Mouse (Mus musculus) limb, embryonic 12.5 days (tissue): ENCODE measurements around the gene Gabpb1. TPM values are rescaled to one million over a fixed set of nuclear protein-coding genes. Genes with fewer than 3 reads are reported as not detected.
A peak's percentile ranks its signal among the peaks of the same experiment; 100 is the strongest.

Experiments used
- ATAC-seq: fragments of 200-750 bp; cut with Nextera tagmentation; 2 replicates; pipeline ENCODE4 v1.8.0; 2017; ENCODE audit warnings: low read depth, moderate TSS enrichment; ENCODE audit not compliant: insufficient number of reproducible peaks, insufficient read depth, low FRiP score, low TSS enrichment
- H3K27ac ChIP-seq: fragments of 300-500 bp; sonication (generic); 2 replicates; pipeline ENCODE4 v1.5.1; 2016; ENCODE audit warnings: mild to moderate bottlenecking, moderate library complexity
- H3K27me3 ChIP-seq: fragments of 300-500 bp; sonication (generic); 2 replicates; pipeline ENCODE4 v1.6.1; 2016; ENCODE audit warnings: mild to moderate bottlenecking, moderate library complexity
- H3K36me3 ChIP-seq: fragments of 300-500 bp; sonication (generic); 2 replicates; pipeline ENCODE4 v1.6.1; 2016; ENCODE audit warnings: mild to moderate bottlenecking, moderate library complexity
- H3K4me1 ChIP-seq: fragments of 300-500 bp; sonication (generic); replicated peaks from 2 replicates; pipeline ENCODE4 v1.6.1; 2016
- H3K4me2 ChIP-seq: fragments of 300-500 bp; sonication (generic); 2 replicates; pipeline ENCODE4 v1.6.1; 2016; ENCODE audit warnings: mild to moderate bottlenecking, moderate library complexity
- H3K4me3 ChIP-seq: fragments of 300-500 bp; sonication (generic); replicated peaks from 2 replicates; pipeline ENCODE4 v1.5.1; 2016; ENCODE audit warnings: mild to moderate bottlenecking
- H3K9ac ChIP-seq: fragments of 300-500 bp; sonication (generic); replicated peaks from 2 replicates; pipeline ENCODE4 v1.6.1; 2016; ENCODE audit warnings: mild to moderate bottlenecking, moderate library complexity
- H3K9me3 ChIP-seq: fragments of 300-500 bp; sonication (generic); 2 replicates; pipeline ENCODE4 v1.6.1; 2016; ENCODE audit warnings: mild to moderate bottlenecking, moderate library complexity
- WGBS: fragments of 180-500 bp; shearing (Covaris S2); methylation state at CpG from one replicate; pipeline ENCODE4 v1.1.7; 2016; 5-methylcytosine and 5-hydroxymethylcytosine counted together
- polyA plus RNA-seq: library from polyadenylated mRNA; unstranded; fragments of >200 nt; fragmentation: Nextera tagmentation; extraction: Ambion mirVana; gene quantifications from 2 replicates; pipeline ENCODE4 v1.2.1, GENCODE M21; 2016

Gene Gabpb1
- 89.2 and 91.2 TPM in 2 replicates for polyA plus RNA-seq

DNA sequence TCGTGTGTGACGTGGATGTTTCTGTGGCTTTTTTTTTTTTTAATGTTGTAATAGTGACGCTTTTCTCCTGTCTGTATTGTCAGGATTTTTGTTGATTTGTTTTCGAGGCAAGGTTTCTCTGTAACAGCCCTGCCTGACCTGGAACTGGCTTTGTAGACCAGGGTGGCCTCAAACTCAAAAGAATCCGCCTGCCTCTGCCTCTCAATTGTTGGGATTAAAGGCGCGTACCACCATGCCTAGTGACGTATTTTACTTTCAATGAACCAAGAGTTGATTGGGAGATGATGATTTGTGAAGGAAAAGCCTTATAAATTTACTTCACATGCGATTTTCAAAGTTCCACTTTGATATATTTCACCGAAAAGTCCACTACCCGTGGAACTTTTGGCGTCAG is at the start of gene Gabpb1:
Gabpb1 (minus strand) TSS at position 216 of the 394 bp plus-strand sequence.
- WGBS: 27% methylated on average over 12 of the region's 12 CpGs
- Histone ChIP-seq H3K4me1 (peaks cover 21% of the 10 kb centered on the region), H3K36me3 (peaks cover 28% of the 10 kb centered on the region), H3K4me2 (peak within 1 kb of the TSS; percentile 76), H3K9ac (peak within 1 kb of the TSS; percentile 99), H3K27me3 (no peaks in the 10 kb centered on the region), H3K9me3 (peaks cover 5% of the 10 kb centered on the region; the same call in 1 of the 2 replicates), H3K27ac (peak within 1 kb of the TSS; percentile 100), H3K4me3 (peak within 1 kb of the TSS; percentile 98)
- ATAC-seq: no peak

DNA sequence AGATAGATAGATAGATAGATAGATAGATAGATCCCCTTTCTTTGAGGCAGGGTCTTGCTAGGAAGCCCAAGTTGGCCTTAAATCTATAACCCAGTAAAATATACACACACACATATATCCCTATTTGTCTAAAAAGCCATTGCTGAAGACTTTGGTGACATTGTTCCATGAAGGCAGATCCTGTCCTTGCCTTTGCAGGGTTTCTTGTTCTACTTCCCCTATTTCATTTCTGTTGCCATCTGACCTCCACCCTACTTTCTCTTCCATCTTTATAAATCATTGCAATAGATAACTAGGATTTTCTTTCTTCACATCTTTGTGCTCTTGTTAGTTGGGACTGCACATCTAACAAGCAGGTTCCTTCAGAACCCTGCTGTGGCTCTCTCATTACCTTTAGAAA is 36.8 kb upstream of the Gabpb1 start:
- Histone ChIP-seq H3K4me3 (no peak overlapping the region), H3K36me3 (peaks cover 7% of the 10 kb centered on the region; the same call in 1 of the 2 replicates), H3K9ac (no peak overlapping the region), H3K27ac (no peak overlapping the region), H3K4me2 (no peak overlapping the region), H3K4me1 (peaks cover 8% of the 10 kb centered on the region; the same call in 1 of the 2 replicates), H3K27me3 (no peaks in the 10 kb centered on the region), H3K9me3 (no peaks in the 10 kb centered on the region)
- no peak for ATAC-seq

DNA sequence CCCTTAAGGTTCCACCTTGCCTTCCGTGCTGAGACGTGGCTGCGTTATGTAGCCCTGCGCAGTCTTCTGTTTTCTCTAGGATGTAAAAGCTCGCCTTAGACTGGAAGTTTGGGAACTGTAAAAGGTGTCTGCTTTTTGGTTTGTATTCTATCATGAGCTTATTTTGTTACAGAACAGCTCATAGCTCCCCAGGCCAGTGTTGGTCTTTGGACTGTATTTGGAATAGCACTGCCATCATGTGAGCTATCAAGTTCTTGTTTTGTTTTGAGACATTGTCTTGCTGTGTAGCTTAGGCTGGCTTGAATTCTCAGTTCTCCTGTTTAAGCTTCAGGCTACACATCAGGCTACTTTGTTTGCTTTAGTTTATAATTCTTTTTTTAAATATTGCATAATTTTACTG is 36.4 kb upstream of the Gabpb1 start:
- peaks cover 4% of the 10 kb centered on the region; the same call in 1 of the 2 replicates for H3K36me3 ChIP-seq
- WGBS: 96% methylated on average over 5 of the region's 5 CpGs
- no peak overlapping the region for H3K4me2 ChIP-seq
- no peak for ATAC-seq
- no peaks in the 10 kb centered on the region for H3K9me3 ChIP-seq
- no peak overlapping the region for H3K9ac ChIP-seq
- H3K4me1 ChIP-seq: peaks cover 11% of the 10 kb centered on the region; the same call in 1 of the 2 replicates
- H3K27me3 ChIP-seq: no peaks in the 10 kb centered on the region
- no peak overlapping the region for H3K4me3 ChIP-seq
- H3K27ac ChIP-seq: no peak overlapping the region

DNA sequence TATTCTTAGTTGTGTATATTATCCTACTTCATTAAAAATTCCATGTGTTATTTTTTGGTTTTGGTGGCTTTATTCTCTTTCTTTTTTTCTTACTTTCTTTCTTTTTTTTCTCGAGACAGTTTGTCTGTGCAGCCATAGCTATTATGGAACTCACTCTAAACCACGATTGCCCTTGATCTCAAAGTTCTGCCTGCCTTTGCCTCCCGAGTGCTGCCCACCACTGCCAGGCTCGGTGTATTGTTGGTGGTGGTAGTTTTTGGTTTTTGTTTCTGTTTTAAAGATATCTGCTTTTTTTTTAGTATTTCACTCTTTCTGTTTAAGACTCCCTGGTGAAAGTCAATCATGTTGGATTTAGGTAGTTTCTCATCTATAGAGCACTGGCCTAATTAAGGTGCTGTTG is 32.2 kb upstream of the Gabpb1 start:
- 89% methylated on average over 4 of the region's 4 CpGs for WGBS
- no peak overlapping the region for H3K27ac ChIP-seq
- H3K9me3 ChIP-seq: no peaks in the 10 kb centered on the region
- peak overlapping the region; percentile 63 for H3K4me2 ChIP-seq
- H3K27me3 ChIP-seq: no peaks in the 10 kb centered on the region
- no peak for ATAC-seq
- peaks cover 4% of the 10 kb centered on the region; the same call in 1 of the 2 replicates for H3K36me3 ChIP-seq
- no peak overlapping the region for H3K9ac ChIP-seq
- peaks cover 11% of the 10 kb centered on the region; the same call in 1 of the 2 replicates for H3K4me1 ChIP-seq
- H3K4me3 ChIP-seq: peak overlapping the region; percentile 89; the same call in 1 of the 2 replicates

DNA sequence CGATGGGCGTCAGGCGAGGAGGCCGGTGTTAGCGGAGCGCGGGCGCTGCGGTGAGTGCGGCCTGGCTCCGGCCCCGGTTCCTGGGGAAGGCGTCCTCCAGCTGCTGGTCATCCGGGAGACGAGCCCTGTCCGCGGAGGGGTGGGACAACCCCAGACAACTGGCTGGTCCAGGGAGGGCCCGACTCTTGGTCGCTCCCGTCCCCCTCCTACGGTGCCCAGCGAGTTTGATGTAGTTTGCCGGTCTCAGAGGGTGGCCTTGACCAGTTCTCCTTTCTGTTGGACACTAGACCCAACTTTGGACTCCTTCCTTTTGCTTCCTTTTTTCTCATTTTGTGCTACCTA is 31.3 kb upstream of the Gabpb1 start:
- peak overlapping the region; percentile 83 for H3K27ac ChIP-seq
- ATAC-seq: peak; percentile 85
- H3K27me3 ChIP-seq: no peaks in the 10 kb centered on the region
- H3K9ac ChIP-seq: peak overlapping the region; percentile 89
- peaks cover 11% of the 10 kb centered on the region; the same call in 1 of the 2 replicates for H3K4me1 ChIP-seq
- H3K36me3 ChIP-seq: peaks cover 1% of the 10 kb centered on the region; the same call in 1 of the 2 replicates
- WGBS: 0% methylated on average over 22 of the region's 23 CpGs
- peak overlapping the region; percentile 63 for H3K4me2 ChIP-seq
- H3K9me3 ChIP-seq: no peaks in the 10 kb centered on the region
- peak overlapping the region; percentile 89 for H3K4me3 ChIP-seq

DNA sequence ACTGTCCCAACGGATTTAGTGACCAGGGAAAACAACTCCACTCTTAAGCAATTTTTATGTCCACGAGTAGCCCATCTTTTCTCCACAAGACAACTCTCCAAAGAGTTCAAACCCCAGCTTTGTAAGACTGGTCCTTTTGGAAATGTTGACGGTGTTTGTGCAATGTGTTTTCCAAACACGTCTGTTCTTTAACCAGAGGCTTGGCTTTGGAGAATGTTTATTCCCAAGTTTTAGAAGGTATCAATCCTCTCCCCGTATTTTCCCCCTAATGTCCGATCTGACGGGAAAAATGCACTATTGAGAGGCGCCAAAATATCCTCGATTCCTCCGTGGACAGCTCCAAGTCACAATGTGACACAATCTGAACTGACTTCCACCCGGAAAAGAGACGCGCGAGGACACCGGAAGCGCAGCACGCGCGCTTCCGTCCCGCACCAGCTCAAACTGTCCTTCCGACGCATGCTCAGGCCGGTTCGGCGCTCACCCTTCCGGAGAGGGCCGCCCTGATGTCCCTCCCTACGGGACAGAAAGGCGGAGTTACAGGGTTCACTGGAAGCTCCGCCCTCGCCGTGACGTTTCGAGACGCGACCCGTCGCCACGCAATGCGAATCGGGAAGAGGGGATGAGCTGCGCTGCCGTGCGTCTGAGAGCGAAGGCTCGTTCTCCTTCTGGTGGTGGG is 30.8 kb upstream of the Gabpb1 start, which contains the start of gene Usp8:
Usp8 (plus strand) TSS at position 570 of the 679 bp plus-strand sequence.
- H3K9ac ChIP-seq: peak within 1 kb of the TSS; percentile 89
- no peaks in the 10 kb centered on the region for H3K9me3 ChIP-seq
- H3K36me3 ChIP-seq: no peaks in the 10 kb centered on the region
- peak; percentile 98 for ATAC-seq
- H3K27ac ChIP-seq: peak within 1 kb of the TSS; percentile 83
- peaks cover 11% of the 10 kb centered on the region; the same call in 1 of the 2 replicates for H3K4me1 ChIP-seq
- H3K4me2 ChIP-seq: peak within 1 kb of the TSS; percentile 63
- WGBS: 3% methylated on average over 47 of the region's 47 CpGs
- H3K27me3 ChIP-seq: no peaks in the 10 kb centered on the region
- peak within 1 kb of the TSS; percentile 89 for H3K4me3 ChIP-seq

DNA sequence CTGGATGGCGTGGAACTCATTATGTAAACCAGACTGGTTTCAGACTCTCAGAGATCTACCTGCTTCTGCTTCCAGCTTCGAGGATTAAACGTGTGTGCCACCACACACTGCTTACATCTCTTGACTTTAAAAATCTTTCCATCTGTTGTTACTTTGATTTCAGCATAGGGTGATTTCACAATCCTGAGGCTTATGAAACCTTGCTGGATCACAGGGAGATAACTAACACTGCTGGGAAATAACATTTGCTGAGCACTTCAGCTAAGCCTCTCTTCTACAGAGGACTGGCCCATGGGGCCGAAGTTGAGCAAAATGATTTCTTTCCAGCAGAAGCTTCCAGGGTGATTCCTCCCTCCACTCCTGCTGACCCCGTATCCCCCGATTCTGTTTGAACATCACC is 19.1 kb upstream of the Gabpb1 start:
- no peak overlapping the region for H3K4me3 ChIP-seq
- no peaks in the 10 kb centered on the region for H3K36me3 ChIP-seq
- no peak overlapping the region for H3K9ac ChIP-seq
- H3K4me2 ChIP-seq: no peak overlapping the region
- no peaks in the 10 kb centered on the region for H3K4me1 ChIP-seq
- H3K9me3 ChIP-seq: no peaks in the 10 kb centered on the region
- ATAC-seq: no peak
- 85% methylated on average over 6 of the region's 6 CpGs for WGBS
- H3K27me3 ChIP-seq: no peaks in the 10 kb centered on the region
- no peak overlapping the region for H3K27ac ChIP-seq

DNA sequence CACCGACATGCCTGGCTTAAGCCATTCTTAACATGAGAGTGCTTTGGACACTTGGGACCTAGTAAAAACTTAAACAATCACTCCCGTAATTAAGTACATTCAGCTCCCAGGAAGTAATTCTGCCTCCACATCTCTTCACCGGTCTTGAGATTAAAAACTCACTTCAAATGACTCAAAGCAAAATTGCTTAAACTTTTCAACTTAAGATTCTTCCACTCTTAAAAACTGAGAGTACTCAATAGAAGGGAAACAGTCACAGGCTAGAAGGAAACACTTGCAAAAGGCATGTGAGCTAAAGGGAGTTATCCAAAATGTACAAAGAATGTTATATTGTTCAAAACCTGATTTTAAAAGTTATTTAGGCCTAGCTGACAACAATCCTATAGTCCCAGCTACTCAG is 15.2 kb upstream of the Gabpb1 start:
- Histone ChIP-seq H3K27ac (no peak overlapping the region), H3K4me2 (no peak overlapping the region), H3K27me3 (no peaks in the 10 kb centered on the region), H3K4me1 (no peaks in the 10 kb centered on the region), H3K36me3 (peaks cover 4% of the 10 kb centered on the region; the same call in 1 of the 2 replicates), H3K4me3 (no peak overlapping the region), H3K9me3 (no peaks in the 10 kb centered on the region), H3K9ac (no peak overlapping the region)
- WGBS: 80% methylated on average over 3 of the region's 3 CpGs
- ATAC-seq: no peak

DNA sequence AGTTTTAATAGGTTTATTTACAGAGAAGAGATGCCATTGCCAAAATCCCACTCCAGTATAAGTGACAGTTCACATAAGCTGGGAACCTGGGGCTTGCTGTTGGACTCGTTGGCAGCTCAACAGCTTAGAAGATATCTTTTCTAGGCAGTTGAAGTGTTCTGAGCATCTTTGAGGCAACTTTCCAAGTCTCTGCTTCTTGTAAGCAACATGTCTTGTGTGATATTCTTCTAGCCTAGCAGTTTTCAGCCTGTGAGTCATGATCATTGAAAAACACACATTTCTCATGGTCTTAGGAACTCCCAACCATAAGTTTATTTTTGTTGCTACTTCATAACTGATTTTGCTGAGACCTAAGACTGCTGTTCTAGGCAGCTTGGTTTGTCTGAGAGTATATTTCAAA is 6.8 kb upstream of the Gabpb1 start:
- 93% methylated on average over 1 of the region's 1 CpGs for WGBS
- Histone ChIP-seq H3K36me3 (peaks cover 45% of the 10 kb centered on the region), H3K27ac (no peak overlapping the region), H3K4me3 (no peak overlapping the region), H3K4me1 (no peaks in the 10 kb centered on the region), H3K9ac (no peak overlapping the region), H3K9me3 (peaks cover 5% of the 10 kb centered on the region; the same call in 1 of the 2 replicates), H3K27me3 (no peaks in the 10 kb centered on the region), H3K4me2 (no peak overlapping the region)
- ATAC-seq: no peak

DNA sequence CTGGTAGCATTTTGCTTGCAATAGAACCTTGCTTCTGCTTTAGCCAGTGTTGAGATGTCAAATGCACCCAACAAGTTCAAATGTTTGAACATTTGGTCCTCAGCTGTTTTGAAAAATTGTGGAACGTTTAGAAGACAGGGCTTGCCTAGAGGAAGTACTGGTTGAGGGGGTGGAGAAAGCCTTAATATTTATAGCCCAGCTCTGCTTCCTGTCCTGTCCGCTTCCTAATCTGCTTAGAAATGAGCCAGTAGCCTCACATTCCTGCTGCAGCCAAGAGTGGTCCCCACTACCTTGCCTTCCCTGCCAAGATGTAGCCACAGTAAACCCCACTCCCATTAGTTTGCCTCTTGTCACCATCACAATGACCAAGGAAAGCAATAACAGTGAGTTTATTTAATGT is 6.2 kb upstream of the Gabpb1 start:
- no peak for ATAC-seq

DNA sequence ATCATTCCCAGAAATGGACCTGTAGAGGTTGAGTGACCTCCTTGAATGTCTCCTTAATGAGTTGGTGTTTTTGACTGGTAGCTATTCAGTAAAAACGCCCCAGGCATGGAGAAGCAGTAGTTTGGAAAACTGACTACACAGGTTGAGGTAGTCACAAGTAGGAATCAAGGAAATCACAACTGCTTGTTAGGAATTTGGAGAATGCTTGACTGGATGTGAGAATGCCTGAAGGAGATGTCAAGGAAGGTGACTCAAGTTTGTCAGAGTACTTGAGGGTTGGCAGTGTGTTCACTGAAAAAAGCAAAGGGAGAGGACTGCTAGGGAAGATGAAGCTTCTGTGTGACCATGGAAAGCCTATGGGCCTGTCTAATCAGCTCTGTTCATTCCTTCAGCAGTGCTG is 1.2 kb upstream of the Gabpb1 start:
- peaks cover 18% of the 10 kb centered on the region for H3K4me1 ChIP-seq
- no peak overlapping the region for H3K9ac ChIP-seq
- H3K4me3 ChIP-seq: no peak overlapping the region
- H3K27me3 ChIP-seq: no peaks in the 10 kb centered on the region
- H3K36me3 ChIP-seq: peaks cover 34% of the 10 kb centered on the region
- H3K4me2 ChIP-seq: no peak overlapping the region
- ATAC-seq: no peak
- WGBS: 93% methylated on average over 1 of the region's 1 CpGs
- H3K9me3 ChIP-seq: peaks cover 5% of the 10 kb centered on the region; the same call in 1 of the 2 replicates
- no peak overlapping the region for H3K27ac ChIP-seq

More for the DNA sequence above, 6.2 kb upstream of the Gabpb1 start:
- no peak overlapping the region for H3K4me2 ChIP-seq
- no peaks in the 10 kb centered on the region for H3K4me1 ChIP-seq
- no peak overlapping the region for H3K9ac ChIP-seq
- 80% methylated on average over 2 of the region's 2 CpGs for WGBS
- H3K36me3 ChIP-seq: peaks cover 43% of the 10 kb centered on the region
- no peak overlapping the region for H3K4me3 ChIP-seq
- H3K9me3 ChIP-seq: peaks cover 5% of the 10 kb centered on the region; the same call in 1 of the 2 replicates
- no peaks in the 10 kb centered on the region for H3K27me3 ChIP-seq
- H3K27ac ChIP-seq: no peak overlapping the region
